Mouse (Mus musculus): ENCODE data around the gene Gimap4. TPM values are rescaled to one million over a fixed set of nuclear protein-coding genes. Genes with fewer than 3 reads are reported as not detected.

Gimap4 gene
- polyA plus RNA-seq, 1 experiment from 2014 or later: 4.9 TPM

GRCm38 (mm10) chr6:48702601-48703000 lies 18.3 kb downstream of the Gimap4 start:
- no peak overlapping the region for H3K4me2 ChIP-seq (ENCODE audit: low read depth)
- no peak for DNase-seq (ENCODE audit: low spot score)
- no peak for ATAC-seq (ENCODE audit: insufficient read depth, low FRiP score, low TSS enrichment)
- H3K4me3 ChIP-seq (ENCODE audit: low read depth, low read length): no peak overlapping the region
- no peaks in the 10 kb centered on the region for H3K9me3 ChIP-seq (ENCODE audit: control insufficient read depth, low read length)
- no peaks in the 10 kb centered on the region for H3K36me3 ChIP-seq (ENCODE audit: control insufficient read depth, insufficient read depth, low read length)
- H3K27me3 ChIP-seq (ENCODE audit: control insufficient read depth, insufficient read depth, low read length): no peaks in the 10 kb centered on the region
- H3K4me1 ChIP-seq (ENCODE audit: control insufficient read depth, insufficient read depth, low read length): no peaks in the 10 kb centered on the region
- H3K9ac ChIP-seq (ENCODE audit: low read length): no peak overlapping the region
- no peak overlapping the region for H3K27ac ChIP-seq (ENCODE audit: low read depth, low read length)
- WGBS: 78% methylated on average over 5 of the region's 5 CpGs

DNA sequence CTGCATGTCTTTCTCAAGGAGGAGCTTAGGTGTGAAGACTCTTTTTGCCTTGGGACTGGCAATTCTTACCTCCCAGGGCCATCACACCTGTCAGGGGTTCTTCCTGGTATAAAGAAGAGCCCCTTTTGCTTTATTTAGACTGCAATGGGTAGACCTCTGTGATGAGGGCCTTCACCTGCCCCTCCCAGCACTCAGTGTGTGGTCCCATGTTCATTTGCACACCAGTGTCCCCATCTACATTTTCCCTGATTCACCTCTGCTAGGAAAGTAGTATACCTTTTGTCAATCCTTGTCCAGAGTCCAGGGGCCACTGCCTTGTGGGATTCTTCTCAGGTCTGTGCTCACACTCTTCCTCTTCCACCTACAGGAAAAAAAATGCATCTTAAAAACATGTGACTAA lies 19.8 kb downstream of the Gimap4 start:
- no peak overlapping the region for H3K9ac ChIP-seq (ENCODE audit: low read length)
- no peaks in the 10 kb centered on the region for H3K27me3 ChIP-seq (ENCODE audit: control insufficient read depth, insufficient read depth, low read length)
- H3K36me3 ChIP-seq (ENCODE audit: control insufficient read depth, insufficient read depth, low read length): no peaks in the 10 kb centered on the region
- ATAC-seq (ENCODE audit: insufficient read depth, low FRiP score, low TSS enrichment) (no peak), DNase-seq (ENCODE audit: low spot score) (no peak)
- H3K4me2 ChIP-seq (ENCODE audit: low read depth): no peak overlapping the region
- H3K9me3 ChIP-seq (ENCODE audit: control insufficient read depth, low read length): no peaks in the 10 kb centered on the region
- no peaks in the 10 kb centered on the region for H3K4me1 ChIP-seq (ENCODE audit: control insufficient read depth, insufficient read depth, low read length)
- H3K4me3 ChIP-seq (ENCODE audit: low read depth, low read length): no peak overlapping the region
- H3K27ac ChIP-seq (ENCODE audit: low read depth, low read length): no peak overlapping the region

- no peak overlapping the region for H3K4me3 ChIP-seq (ENCODE audit: low read depth, low read length)
- 62% methylated on average over 3 of the region's 3 CpGs for WGBS
- H3K27ac ChIP-seq (ENCODE audit: low read depth, low read length): no peak overlapping the region
- DNase-seq (ENCODE audit: low spot score) (no peak), ATAC-seq (ENCODE audit: insufficient read depth, low FRiP score, low TSS enrichment) (no peak)
- no peaks in the 10 kb centered on the region for H3K27me3 ChIP-seq (ENCODE audit: control insufficient read depth, insufficient read depth, low read length)
- no peaks in the 10 kb centered on the region for H3K9me3 ChIP-seq (ENCODE audit: control insufficient read depth, low read length)
- no peak overlapping the region for H3K4me2 ChIP-seq (ENCODE audit: low read depth)
- no peak overlapping the region for H3K9ac ChIP-seq (ENCODE audit: low read length)
- H3K4me1 ChIP-seq (ENCODE audit: control insufficient read depth, insufficient read depth, low read length): no peaks in the 10 kb centered on the region
- no peaks in the 10 kb centered on the region for H3K36me3 ChIP-seq (ENCODE audit: control insufficient read depth, insufficient read depth, low read length)
Measured at GRCm38 (mm10) chr6:48706130-48706529, 21.8 kb downstream of the Gimap4 start.

- WGBS: 69% methylated on average over 2 of the region's 2 CpGs
- no peak for DNase-seq (ENCODE audit: low spot score)
- H3K4me3 ChIP-seq (ENCODE audit: low read depth, low read length): no peak within 1 kb of the TSS
- no peak within 1 kb of the TSS for H3K4me2 ChIP-seq (ENCODE audit: low read depth)
- no peaks in the 10 kb centered on the region for H3K9me3 ChIP-seq (ENCODE audit: control insufficient read depth, low read length)
- H3K27ac ChIP-seq (ENCODE audit: low read depth, low read length): no peak within 1 kb of the TSS
- H3K9ac ChIP-seq (ENCODE audit: low read length): no peak within 1 kb of the TSS
- no peaks in the 10 kb centered on the region for H3K27me3 ChIP-seq (ENCODE audit: control insufficient read depth, insufficient read depth, low read length)
- no peaks in the 10 kb centered on the region for H3K4me1 ChIP-seq (ENCODE audit: control insufficient read depth, insufficient read depth, low read length)
- no peak for ATAC-seq (ENCODE audit: insufficient read depth, low FRiP score, low TSS enrichment)
- H3K36me3 ChIP-seq (ENCODE audit: control insufficient read depth, insufficient read depth, low read length): no peaks in the 10 kb centered on the region
Measured at GRCm38 (mm10) chr6:48718455-48718854, 34.1 kb downstream of the Gimap4 start, which contains the start of the genes Gm28053 and Gimap7. Gm28053 (plus strand) TSS chr6:48718607. Gimap7 (plus strand) TSS chr6:48718621.

DNA sequence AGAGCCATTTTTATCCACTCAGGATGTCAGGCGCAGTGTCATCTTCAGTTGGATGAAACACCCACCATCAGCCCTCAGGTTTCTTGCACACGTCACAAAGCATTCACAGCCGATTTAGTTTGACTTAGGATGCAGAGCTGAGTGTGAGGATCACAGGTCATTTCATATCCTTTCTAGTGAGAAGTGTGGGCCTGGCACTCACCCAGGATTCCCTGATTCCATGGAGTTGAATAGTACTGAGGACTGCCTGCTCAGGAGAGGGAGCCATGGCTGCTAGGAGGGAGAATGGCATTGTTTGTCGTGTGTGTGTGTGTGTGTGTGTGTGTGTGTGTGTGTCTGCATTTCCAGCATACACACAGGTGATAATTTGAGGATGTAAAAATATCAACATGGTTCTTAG lies 36.0 kb downstream of the Gimap4 start:
- Histone ChIP-seq H3K4me3 (ENCODE audit: low read depth, low read length) (no peak overlapping the region), H3K36me3 (ENCODE audit: control insufficient read depth, insufficient read depth, low read length) (no peaks in the 10 kb centered on the region), H3K9me3 (ENCODE audit: control insufficient read depth, low read length) (no peaks in the 10 kb centered on the region), H3K27me3 (ENCODE audit: control insufficient read depth, insufficient read depth, low read length) (no peaks in the 10 kb centered on the region), H3K27ac (ENCODE audit: low read depth, low read length) (no peak overlapping the region), H3K9ac (ENCODE audit: low read length) (no peak overlapping the region), H3K4me1 (ENCODE audit: control insufficient read depth, insufficient read depth, low read length) (no peaks in the 10 kb centered on the region), H3K4me2 (ENCODE audit: low read depth) (no peak overlapping the region)
- ATAC-seq (ENCODE audit: insufficient read depth, low FRiP score, low TSS enrichment) (no peak), DNase-seq (ENCODE audit: low spot score) (no peak)
- WGBS: 92% methylated on average over 4 of the region's 4 CpGs

- no peak overlapping the region for H3K9ac ChIP-seq (ENCODE audit: low read length)
- H3K9me3 ChIP-seq (ENCODE audit: control insufficient read depth, low read length): no peaks in the 10 kb centered on the region
- H3K4me3 ChIP-seq (ENCODE audit: low read depth, low read length): no peak overlapping the region
- H3K27ac ChIP-seq (ENCODE audit: low read depth, low read length): no peak overlapping the region
- WGBS: 90% methylated on average over 8 of the region's 8 CpGs
- no peak for ATAC-seq (ENCODE audit: insufficient read depth, low FRiP score, low TSS enrichment)
- no peak overlapping the region for H3K4me2 ChIP-seq (ENCODE audit: low read depth)
- DNase-seq (ENCODE audit: low spot score): no peak
- no peaks in the 10 kb centered on the region for H3K4me1 ChIP-seq (ENCODE audit: control insufficient read depth, insufficient read depth, low read length)
- no peaks in the 10 kb centered on the region for H3K27me3 ChIP-seq (ENCODE audit: control insufficient read depth, insufficient read depth, low read length)
- H3K36me3 ChIP-seq (ENCODE audit: control insufficient read depth, insufficient read depth, low read length): no peaks in the 10 kb centered on the region
Measured at GRCm38 (mm10) chr6:48723468-48723867, 39.1 kb downstream of the Gimap4 start.

DNA sequence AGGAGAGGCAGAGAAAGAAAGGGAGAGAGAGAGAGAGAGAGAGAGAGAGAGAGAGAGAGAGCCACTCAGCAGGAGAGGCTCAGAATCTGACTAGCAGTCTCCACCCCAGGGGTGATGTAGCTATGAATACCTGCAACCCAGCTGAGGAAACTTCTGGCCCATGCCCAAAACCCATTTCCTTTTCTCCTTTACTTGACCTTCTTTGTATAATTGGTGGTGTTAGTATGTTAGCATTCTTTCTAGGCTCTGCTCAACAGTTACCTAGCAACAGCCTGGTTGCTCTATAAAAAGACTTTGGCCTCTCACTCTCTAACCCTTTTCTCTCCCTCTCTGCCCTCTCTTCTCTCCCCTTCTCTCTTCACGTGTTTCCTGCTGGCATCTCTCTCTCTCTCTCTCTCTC lies 41.1 kb downstream of the Gimap4 start:
- H3K4me2 ChIP-seq (ENCODE audit: low read depth): no peak overlapping the region
- no peak for ATAC-seq (ENCODE audit: insufficient read depth, low FRiP score, low TSS enrichment)
- no peaks in the 10 kb centered on the region for H3K4me1 ChIP-seq (ENCODE audit: control insufficient read depth, insufficient read depth, low read length)
- no peak overlapping the region for H3K4me3 ChIP-seq (ENCODE audit: low read depth, low read length)
- no peak overlapping the region for H3K27ac ChIP-seq (ENCODE audit: low read depth, low read length)
- no peaks in the 10 kb centered on the region for H3K9me3 ChIP-seq (ENCODE audit: control insufficient read depth, low read length)
- no peaks in the 10 kb centered on the region for H3K36me3 ChIP-seq (ENCODE audit: control insufficient read depth, insufficient read depth, low read length)
- no peaks in the 10 kb centered on the region for H3K27me3 ChIP-seq (ENCODE audit: control insufficient read depth, insufficient read depth, low read length)
- DNase-seq (ENCODE audit: low spot score): no peak
- WGBS: 18% methylated on average over 1 of the region's 1 CpGs
- H3K9ac ChIP-seq (ENCODE audit: low read length): no peak overlapping the region

- ATAC-seq (ENCODE audit: insufficient read depth, low FRiP score, low TSS enrichment): no peak
- no peak for DNase-seq (ENCODE audit: low spot score)
- H3K27me3 ChIP-seq (ENCODE audit: control insufficient read depth, insufficient read depth, low read length): no peaks in the 10 kb centered on the region
- no peaks in the 10 kb centered on the region for H3K4me1 ChIP-seq (ENCODE audit: control insufficient read depth, insufficient read depth, low read length)
- no peaks in the 10 kb centered on the region for H3K9me3 ChIP-seq (ENCODE audit: control insufficient read depth, low read length)
- no peaks in the 10 kb centered on the region for H3K36me3 ChIP-seq (ENCODE audit: control insufficient read depth, insufficient read depth, low read length)
- H3K9ac ChIP-seq (ENCODE audit: low read length): no peak overlapping the region
- H3K4me3 ChIP-seq (ENCODE audit: low read depth, low read length): no peak overlapping the region
- H3K27ac ChIP-seq (ENCODE audit: low read depth, low read length): no peak overlapping the region
- no peak overlapping the region for H3K4me2 ChIP-seq (ENCODE audit: low read depth)
- 92% methylated on average over 5 of the region's 5 CpGs for WGBS
Measured at GRCm38 (mm10) chr6:48727761-48728160, 43.4 kb downstream of the Gimap4 start.

DNA sequence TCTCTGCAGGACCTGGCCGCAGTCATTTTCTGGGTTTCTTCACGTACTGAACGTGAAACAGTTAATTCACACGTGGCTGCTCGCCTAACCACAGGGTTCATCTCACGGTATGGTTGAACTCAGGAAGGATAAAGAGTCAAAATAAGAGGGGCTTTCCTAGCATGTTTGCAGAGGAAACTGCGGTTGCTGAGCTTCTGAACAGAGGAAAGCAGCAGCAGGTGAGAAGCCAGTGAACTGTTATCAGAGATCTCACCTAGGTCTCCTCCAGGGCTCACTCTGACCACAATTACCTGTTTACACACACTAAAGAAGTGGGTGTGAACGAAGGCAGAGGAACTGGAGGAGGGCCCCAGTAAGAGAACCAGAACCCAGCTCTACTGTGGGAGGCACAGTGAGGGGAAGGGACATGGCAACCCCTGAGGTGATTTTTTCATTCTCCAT lies 48.5 kb downstream of the Gimap4 start:
- Histone ChIP-seq H3K9me3 (ENCODE audit: control insufficient read depth, low read length) (no peaks in the 10 kb centered on the region), H3K36me3 (ENCODE audit: control insufficient read depth, insufficient read depth, low read length) (no peaks in the 10 kb centered on the region), H3K9ac (ENCODE audit: low read length) (no peak overlapping the region), H3K4me3 (ENCODE audit: low read depth, low read length) (no peak overlapping the region), H3K4me1 (ENCODE audit: control insufficient read depth, insufficient read depth, low read length) (no peaks in the 10 kb centered on the region), H3K27me3 (ENCODE audit: control insufficient read depth, insufficient read depth, low read length) (no peaks in the 10 kb centered on the region), H3K27ac (ENCODE audit: low read depth, low read length) (no peak overlapping the region), H3K4me2 (ENCODE audit: low read depth) (no peak overlapping the region)
- 60% methylated on average over 8 of the region's 8 CpGs for WGBS
- ATAC-seq (ENCODE audit: insufficient read depth, low FRiP score, low TSS enrichment) (no peak), DNase-seq (ENCODE audit: low spot score) (no peak)
